Mouse (Mus musculus): Measurements from ENCODE around the gene Myo3b. TPM values are rescaled to one million over a fixed set of nuclear protein-coding genes. Genes with fewer than 3 reads are reported as not detected.

The Myo3b gene
- polyA plus RNA-seq, 1 experiment = 0.04 TPM

- Histone ChIP-seq H3K27me3 (ENCODE audit: control insufficient read depth, insufficient read depth, insufficient read length) (peaks cover 31% of the 10 kb centered on the region), H3K4me3 (no peak overlapping the region), H3K79me2 (ENCODE audit: control insufficient read depth, insufficient read depth) (no peaks in the 10 kb centered on the region), H3ac (ENCODE audit: control insufficient read depth, insufficient read length) (no peak overlapping the region), H3K4me2 (ENCODE audit: low read depth) (no peak overlapping the region), H3K36me3 (ENCODE audit: control insufficient read depth, insufficient read depth) (no peaks in the 10 kb centered on the region)
- no peak for TF ChIP-seq E2F4 (IDR thresholded peaks at IDR 0.05; ENCODE audit: insufficient read depth)
- TF ChIP-seq TCF12 (IDR thresholded peaks at IDR 0.05; ENCODE audit: insufficient read depth, poor library complexity, severe bottlenecking) = no peak
- no peak for TF ChIP-seq SRF (IDR thresholded peaks at IDR 0.05; ENCODE audit: control insufficient read depth, insufficient read length, low read depth)
- TF ChIP-seq TCF3 (IDR thresholded peaks at IDR 0.05; ENCODE audit: insufficient read length, low read depth) = no peak
- TF ChIP-seq MYOD1 (IDR thresholded peaks at IDR 0.05; ENCODE audit: control insufficient read depth in 1 of 3, insufficient read length in 2 of 3, low read depth in 2 of 3) = no peak
- no peak for TF ChIP-seq POLR2AphosphoS2 (IDR thresholded peaks at IDR 0.05; ENCODE audit: insufficient read length, low read depth)
- no peak for TF ChIP-seq POLR2A (IDR thresholded peaks at IDR 0.05; ENCODE audit: insufficient read length, low read depth)
- no peak for TF ChIP-seq MAX (IDR thresholded peaks at IDR 0.05; ENCODE audit: low read depth)
- no peak for TF ChIP-seq CEBPB (IDR thresholded peaks at IDR 0.05; ENCODE audit: insufficient read depth, poor library complexity, severe bottlenecking)
Observed at GRCm38 (mm10) chr2:70471861-70472620, 433.1 kb downstream of the Myo3b start.

Other genes with a start within 250 kb of the Myo3b start
- gene Ccdc173, start 249.6 kb upstream of the Myo3b start, polyA plus RNA-seq (2012; fragmentation: generic; extraction: Trizol) = 0.58 TPM
- gene Phospho2, start 249.5 kb upstream of the Myo3b start, polyA plus RNA-seq (2012; fragmentation: generic; extraction: Trizol) = 11.5 TPM
- gene Klhl23, start 217.2 kb upstream of the Myo3b start, polyA plus RNA-seq (2012; fragmentation: generic; extraction: Trizol) = 0.24 TPM
- gene Ssb, start 177.6 kb upstream of the Myo3b start, polyA plus RNA-seq (2012; fragmentation: generic; extraction: Trizol) = 36.4 TPM
- 14.3 TPM for gene Mettl5, start 153.5 kb upstream of the Myo3b start, polyA plus RNA-seq (2012; fragmentation: generic; extraction: Trizol)
- 12.4 TPM for gene Ubr3, start 141.9 kb upstream of the Myo3b start, polyA plus RNA-seq (2012; fragmentation: generic; extraction: Trizol)

Measured in myocyte (in vitro differentiated cells).